In genomic region chr7:66504519-66504918, GRCm38 (mm10) we compare ENCODE assay signal across 24 mouse cellular contexts.
DNase-seq lines count a peak whose midpoint lies in the region; ATAC-seq and TF ChIP-seq lines count a peak whose summit lies in the region.
"Had no signal": no experiment of that assay in that cellular context is flagged by ENCODE, and none has a peak within 500 bp of the region (broad histone marks: within the 10 kb centered on the region; RNA-seq: fewer than 3 reads in every experiment).

No protein-coding gene starts in this region.

- intact Hi-C loops in heart, postnatal 14 days (cut with DNase I): no loop called here

- no peak for TF ChIP-seq CTCF in C2C12 (IDR thresholded peaks at IDR 0.05; ENCODE audit: control insufficient read depth, insufficient read depth, insufficient read length)

- no peak overlapping the region for H3ac ChIP-seq in C2C12 (ENCODE audit: control insufficient read depth, insufficient read length, low read depth)

- H3K36me3 ChIP-seq in C2C12 (ENCODE audit: control insufficient read depth, insufficient read depth): no peaks in the 10 kb centered on the region
- H3K36me3 ChIP-seq: embryonic facial prominence, embryonic 12.5 days; embryonic facial prominence, embryonic 15.5 days; forebrain, embryonic 12.5 days; forebrain, embryonic 15.5 days; G1E; heart, embryonic 10.5 days; heart, embryonic 13.5 days; hindbrain, embryonic 10.5 days; hindbrain, embryonic 13.5 days had no signal

- no peaks in the 10 kb centered on the region for H3K79me3 ChIP-seq in C2C12 (ENCODE audit: low read depth)

- no peaks in the 10 kb centered on the region for H3K27me3 ChIP-seq in C2C12 (ENCODE audit: control insufficient read depth, insufficient read depth, insufficient read length)
- H3K27me3 ChIP-seq: embryonic facial prominence, embryonic 12.5 days; embryonic facial prominence, embryonic 15.5 days; forebrain, embryonic 12.5 days; forebrain, embryonic 15.5 days; heart, embryonic 13.5 days; hindbrain, embryonic 13.5 days; Patski had no signal

- H3K79me2 ChIP-seq in C2C12 (ENCODE audit: control insufficient read depth, insufficient read depth): no peaks in the 10 kb centered on the region

- peak; percentile 43 for DNase-seq in 416B (ENCODE audit: low read depth)
- no peak for DNase-seq in urinary bladder, postnatal 25 days (ENCODE audit: low spot score)
- DNase-seq in kidney, adult 18-20 months: no peak
- no peak for DNase-seq in heart, postnatal 14 days
- DNase-seq: adrenal gland, postnatal 10 days; adrenal gland, postnatal 36 days; cerebellum, adult 18-20 months; cerebellum, adult 9-10 months; cerebellum, postnatal 14 days; gastrocnemius, postnatal 25 days; heart, adult 2 months had no signal

- no peak overlapping the region for H3K4me3 ChIP-seq in C2C12 (ENCODE audit: insufficient read depth, poor library complexity, severe bottlenecking)
- H3K4me3 ChIP-seq: embryonic facial prominence, embryonic 12.5 days; embryonic facial prominence, embryonic 15.5 days; forebrain, embryonic 12.5 days; forebrain, embryonic 15.5 days; heart, adult 2 months; heart, embryonic 10.5 days; heart, embryonic 13.5 days; hindbrain, embryonic 10.5 days; hindbrain, embryonic 13.5 days had no signal

- peak; percentile 59; the same call in 1 of the 2 replicates for ATAC-seq in megakaryocyte, adult 5-6 weeks (ENCODE audit: poor library complexity, severe bottlenecking)
- ATAC-seq: forebrain, embryonic 15.5 days; hindbrain, embryonic 16.5 days; Patski had no signal

TF ChIP-seq in C2C12, 6 proteins besides CTCF, POLR2A, EP300 and RAD21:
- no peak for TF ChIP-seq MYOG (IDR thresholded peaks at IDR 0.05; ENCODE audit: control insufficient read depth, extremely low read depth, insufficient read length)
- peak; percentile 9 for TF ChIP-seq CEBPB (IDR thresholded peaks at IDR 0.05; ENCODE audit: low read depth)
